Mouse (Mus musculus): ENCODE measurements around the gene Fam122a.

GRCm38 (mm10) chr19:24508087-24508767, 31.1 kb upstream of the Fam122a start:
- no peak for TF ChIP-seq POLR2A (IDR thresholded peaks at IDR 0.05; ENCODE audit: borderline replicate concordance, control insufficient read depth, low read depth, low read length)
- TF ChIP-seq CTCF (IDR thresholded peaks at IDR 0.05; ENCODE audit: control insufficient read depth, insufficient read depth, low read length) = no peak

All from bone marrow, adult 2 months (tissue).